Mouse (Mus musculus) Muller cell, postnatal 12 days (primary cell): ENCODE measurements around the gene Nup54.

ENCODE experiments used
- DNase-seq: peaks from one replicate; pipeline ENCODE4 v3.0.0-alpha.2; 2015; ENCODE audit errors: inconsistent ontology term

The Nup54 gene

GRCm38 (mm10) chr5:92413271-92413981 lies 21.6 kb downstream of the Nup54 start:
- no peak for DNase-seq

DNA sequence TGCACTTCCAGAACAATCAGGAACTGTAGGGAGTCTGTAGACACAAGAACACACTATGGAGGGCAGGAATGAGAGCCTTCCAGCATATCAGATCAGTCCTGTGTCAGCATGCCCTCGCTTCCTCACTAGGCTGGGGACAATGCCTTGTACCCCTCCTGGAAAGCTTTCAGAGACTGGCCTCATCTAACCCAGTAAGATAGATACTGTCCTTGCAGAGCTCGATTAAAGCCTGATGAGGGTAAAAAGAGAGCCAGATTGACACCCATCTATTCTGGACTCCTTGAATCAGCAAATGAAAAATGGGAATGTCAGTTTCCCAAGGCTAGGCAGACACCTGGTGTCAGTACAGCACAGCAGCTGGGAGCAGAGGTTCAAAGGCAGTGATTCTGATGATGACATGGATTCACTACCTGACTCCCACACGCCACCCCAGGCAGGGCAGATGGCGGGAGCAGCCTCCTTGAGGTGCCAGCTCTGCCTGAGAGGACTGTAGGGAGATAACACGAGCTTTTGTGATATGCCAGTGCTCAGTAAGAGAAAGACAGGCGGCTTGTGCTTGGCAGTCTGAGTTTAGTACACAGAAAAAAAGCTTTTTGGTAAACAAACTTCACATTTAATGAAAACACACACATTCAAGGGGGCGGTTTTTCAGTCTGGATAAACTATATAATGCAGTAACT lies 23.4 kb downstream of the Nup54 start:
- no peak for DNase-seq

DNA sequence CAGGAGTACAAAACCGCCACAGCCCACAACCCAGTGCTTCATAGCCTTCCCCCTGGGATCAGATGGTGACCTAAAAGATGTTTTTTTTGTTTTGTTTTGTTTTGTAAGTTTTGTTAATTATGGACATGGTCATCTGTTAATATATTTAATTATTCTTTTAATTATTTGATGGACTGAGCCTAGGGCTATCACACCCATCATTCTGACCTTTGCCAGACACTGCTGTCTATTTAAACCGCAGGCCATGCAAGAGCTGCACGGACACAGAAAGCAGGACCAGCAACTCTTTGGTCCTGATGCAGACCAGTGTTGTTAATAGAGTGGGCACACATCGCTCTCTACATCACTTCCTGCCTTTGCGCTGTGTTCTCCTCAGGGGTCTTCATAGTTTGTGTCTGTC lies 24.5 kb downstream of the Nup54 start:
- DNase-seq: no peak

- DNase-seq: no peak
Observed at GRCm38 (mm10) chr5:92409361-92410155, 25.5 kb downstream of the Nup54 start.

- no peak for DNase-seq
Observed at GRCm38 (mm10) chr5:92404400-92404678, 30.7 kb downstream of the Nup54 start.

- DNase-seq: no peak
Observed at GRCm38 (mm10) chr5:92403562-92404399, 31.2 kb downstream of the Nup54 start.

DNA sequence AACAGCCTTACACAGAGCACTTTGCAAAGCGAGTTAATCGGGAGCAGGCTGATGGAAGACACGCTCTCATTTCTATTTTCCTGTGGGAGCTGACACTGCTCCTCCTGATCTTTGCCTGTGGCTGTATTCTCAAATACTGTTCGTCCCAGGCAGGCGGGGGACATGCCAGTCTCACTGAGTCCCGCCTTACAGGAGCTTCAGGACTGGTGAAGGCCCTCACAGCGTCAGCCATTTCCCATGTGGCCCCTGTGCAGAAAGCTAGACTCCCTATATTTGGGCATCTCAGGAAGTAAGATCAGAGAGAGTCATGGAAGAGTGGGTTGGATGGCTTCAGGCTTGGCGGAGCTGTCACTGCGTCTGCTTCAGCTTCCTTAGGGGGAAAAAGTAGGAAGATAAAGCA lies 32.2 kb downstream of the Nup54 start:
- DNase-seq: no peak

- peak; percentile 54 for DNase-seq
Observed at GRCm38 (mm10) chr5:92398153-92398552, 36.9 kb downstream of the Nup54 start.

DNA sequence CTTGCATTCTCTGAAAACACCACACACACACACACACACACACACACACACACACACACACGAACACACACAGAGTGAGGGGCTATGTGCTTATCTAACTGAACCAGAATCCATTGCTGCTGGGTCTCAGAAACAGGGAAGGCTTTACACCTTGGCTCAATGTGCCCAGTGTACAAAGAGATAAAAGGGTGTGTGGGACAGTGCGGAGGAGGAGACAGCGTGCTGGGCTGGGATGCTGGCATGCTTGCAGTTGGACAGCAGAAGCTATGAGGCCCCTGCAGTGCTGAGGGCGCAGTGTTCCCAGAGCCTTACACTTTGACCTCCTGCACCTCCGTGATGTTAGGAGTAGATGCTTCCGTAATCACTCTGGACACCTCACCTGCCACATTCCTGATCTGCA lies 38.5 kb downstream of the Nup54 start:
- no peak for DNase-seq

DNA sequence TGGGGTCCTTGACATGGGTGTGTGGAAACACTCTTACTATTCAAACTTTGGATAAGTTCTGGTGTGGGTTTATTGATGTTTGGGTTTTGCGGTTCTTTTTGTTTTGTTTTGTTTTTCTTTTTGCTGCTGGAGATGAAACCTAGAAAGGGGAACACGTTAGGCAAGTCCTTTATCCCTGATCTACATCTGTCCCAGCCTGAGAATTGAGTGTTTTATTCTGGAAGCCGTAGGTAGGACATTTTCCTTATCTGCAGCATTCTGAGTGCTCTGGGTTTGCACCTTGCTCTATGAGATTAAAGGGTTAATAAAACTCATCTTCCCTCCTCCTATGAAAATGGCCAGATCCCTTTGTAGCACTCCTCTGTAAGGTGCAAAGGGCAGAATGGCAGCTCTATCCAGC lies 39.3 kb downstream of the Nup54 start:
- no peak for DNase-seq

- no peak for DNase-seq
Observed at GRCm38 (mm10) chr5:92393863-92394262, 41.2 kb downstream of the Nup54 start.

DNA sequence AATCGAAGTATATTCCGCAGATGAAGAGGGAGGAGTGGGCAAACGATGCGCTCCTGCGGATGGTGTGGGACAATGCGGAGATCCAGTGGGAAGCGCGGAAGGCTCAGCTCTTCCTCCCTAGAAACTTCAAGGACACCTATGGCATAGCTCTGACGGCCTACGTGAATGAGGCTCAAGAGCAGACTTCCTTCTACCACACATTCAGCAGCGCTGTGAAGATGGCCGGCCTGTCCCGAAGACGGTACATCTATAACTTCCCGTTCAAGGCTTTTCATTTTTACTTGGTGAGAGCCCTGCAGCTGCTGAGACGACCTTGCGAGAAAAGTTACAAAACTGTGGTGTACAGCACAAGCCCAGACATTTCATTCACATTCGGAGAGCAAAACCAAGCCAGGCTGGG lies 42.5 kb downstream of the Nup54 start:
- no peak for DNase-seq

GRCm38 (mm10) chr5:92390615-92391014 lies 44.4 kb downstream of the Nup54 start:
- DNase-seq: no peak

DNA sequence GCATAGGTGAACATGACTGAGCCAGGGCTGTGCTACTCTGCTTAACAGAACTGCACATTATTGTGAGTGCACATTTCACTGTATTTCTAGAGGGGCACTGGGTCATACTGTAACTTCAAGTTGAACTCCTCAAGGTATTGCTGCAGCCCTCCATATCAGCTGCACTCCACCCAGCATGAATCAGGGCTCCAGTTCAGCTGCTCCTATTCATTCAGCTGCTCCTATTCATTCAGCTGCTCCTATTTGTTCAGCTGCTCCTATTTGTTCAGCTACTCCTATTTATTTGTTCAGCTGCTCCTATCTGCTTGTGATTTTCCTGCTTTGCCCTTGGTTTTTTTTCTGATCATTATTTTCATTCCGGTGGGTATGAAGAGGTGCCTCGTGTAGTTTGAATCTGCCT lies 45.0 kb downstream of the Nup54 start:
- DNase-seq: no peak

GRCm38 (mm10) chr5:92387433-92387832 lies 47.6 kb downstream of the Nup54 start:
- no peak for DNase-seq

DNA sequence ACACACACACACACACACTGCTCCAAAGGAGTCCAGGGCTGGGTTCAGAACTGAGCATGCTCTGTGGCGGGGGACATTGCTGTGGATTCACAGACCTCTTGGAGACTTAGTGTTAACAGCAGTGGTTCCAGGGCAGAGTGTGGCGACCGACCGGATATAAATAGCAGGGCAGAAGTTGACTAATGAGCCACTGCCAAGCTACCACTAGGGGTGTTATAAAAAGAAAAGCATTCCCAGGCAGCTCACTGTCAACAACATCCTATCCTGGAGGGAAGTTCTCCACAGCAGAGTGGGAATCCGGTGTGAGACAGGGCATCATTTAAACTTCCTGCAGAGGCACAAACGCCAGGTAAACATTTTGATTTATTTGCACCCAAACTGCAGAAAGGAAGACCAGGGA lies 48.4 kb downstream of the Nup54 start:
- no peak for DNase-seq

DNA sequence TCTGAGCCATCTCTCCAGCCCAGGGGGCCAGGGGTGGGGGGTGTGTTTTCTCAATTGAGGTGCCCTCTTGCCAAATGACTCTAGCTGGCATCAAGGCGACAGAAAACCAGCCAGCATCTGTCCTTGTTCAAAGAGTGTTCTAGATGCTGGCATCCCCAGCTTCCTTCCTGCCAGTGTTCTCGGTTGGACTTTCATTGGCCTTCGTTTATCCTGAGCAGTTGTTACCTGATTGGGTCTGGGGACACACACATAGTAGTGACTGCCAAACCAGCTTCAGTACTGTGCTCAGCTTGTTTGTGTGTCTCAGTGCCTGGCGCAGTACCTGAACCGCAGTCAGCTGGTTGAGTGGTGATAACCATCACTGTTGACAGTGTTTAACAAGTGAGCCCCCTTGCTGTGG lies 48.9 kb downstream of the Nup54 start:
- no peak for DNase-seq

DNA sequence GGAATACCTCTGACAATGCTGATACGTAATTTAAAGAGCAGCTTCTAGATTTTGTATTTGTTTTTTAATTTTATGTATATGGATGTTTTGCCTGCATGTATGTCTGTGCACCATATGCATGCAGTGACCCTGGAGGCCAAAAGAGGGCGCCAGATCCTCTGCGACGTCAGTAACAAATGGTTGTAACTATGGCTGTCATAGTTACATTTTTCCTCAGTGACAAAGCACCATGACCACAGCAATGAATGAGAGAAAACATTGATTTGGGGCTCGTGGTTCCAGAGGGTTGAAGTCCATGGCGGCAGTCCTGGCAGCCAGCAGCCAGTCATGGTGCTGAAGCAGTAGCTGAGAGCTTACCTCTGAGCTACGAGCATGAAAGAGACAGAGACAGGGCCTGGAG lies 50.2 kb downstream of the Nup54 start:
- DNase-seq: peak; percentile 25

DNA sequence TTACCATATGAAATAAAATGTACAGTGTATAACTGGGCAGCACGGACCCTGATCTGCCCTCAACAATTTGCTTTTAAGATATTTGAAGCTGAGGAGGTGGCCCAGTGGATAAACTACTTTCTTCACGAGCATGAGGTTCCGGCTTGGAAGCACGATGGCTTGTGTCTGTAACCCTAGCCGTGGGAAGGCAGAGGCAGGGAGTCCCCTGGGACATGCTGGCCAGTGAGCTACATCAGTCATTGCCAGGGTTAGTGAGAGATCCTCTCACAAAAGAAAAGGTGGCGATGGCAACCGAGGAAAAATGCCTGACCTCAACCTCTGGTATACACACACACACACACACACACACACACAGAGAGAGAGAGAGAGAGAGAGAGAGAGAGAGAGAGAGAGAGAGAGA lies 51.3 kb downstream of the Nup54 start:
- DNase-seq: no peak

DNA sequence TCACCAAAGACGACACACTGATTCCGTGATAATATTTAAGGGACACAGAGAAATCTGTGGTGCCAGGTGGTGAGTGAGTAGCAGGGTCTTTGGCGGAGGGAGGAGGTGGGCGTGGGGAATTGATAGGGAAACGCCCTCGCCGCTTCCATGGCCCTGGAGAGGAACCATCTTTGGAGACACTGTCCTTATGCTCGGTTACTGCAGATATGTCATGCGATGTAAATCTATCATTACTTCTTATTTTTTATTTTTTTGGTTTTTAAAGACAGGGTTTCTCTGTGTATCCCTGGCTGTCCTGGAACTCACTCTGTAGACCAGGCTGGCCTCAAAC lies 52.7 kb downstream of the Nup54 start:
- DNase-seq: no peak

DNA sequence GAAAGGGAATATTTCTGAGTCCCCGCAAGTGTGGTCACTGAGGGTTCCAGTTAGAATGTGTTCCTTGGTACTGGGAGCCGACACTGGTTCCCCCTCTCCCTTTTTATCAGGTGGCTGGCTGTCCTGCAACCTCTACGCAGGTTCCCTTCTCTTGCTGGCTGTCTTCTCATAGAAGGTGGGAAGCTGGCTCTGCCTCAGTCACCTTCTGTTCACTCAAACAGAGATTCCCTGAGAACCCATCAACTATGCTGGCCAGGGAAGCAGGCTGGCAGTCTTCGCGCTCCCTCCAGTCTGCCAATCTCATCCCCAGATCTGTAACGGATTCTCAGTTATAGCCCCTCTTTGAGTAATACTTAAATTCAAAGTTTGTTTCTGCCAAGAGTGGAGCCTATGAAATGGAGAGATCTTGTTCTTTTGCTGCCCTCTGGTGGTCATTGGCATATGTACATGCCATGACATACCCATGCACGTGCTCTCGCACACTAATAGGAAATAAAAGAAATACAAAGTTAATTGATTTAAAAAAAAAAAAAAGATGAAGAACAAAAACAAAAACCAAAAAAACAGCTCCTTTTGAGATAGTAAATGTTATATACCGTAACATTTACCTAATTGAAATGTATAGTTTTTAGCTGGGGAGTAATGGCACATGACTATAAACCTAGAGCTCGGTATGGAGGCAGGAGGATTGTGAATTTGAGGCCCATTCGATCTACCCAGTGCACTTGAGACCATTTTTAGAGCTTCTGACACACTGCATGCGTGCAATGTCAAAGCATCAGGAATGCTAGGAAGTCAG lies 53.3 kb downstream of the Nup54 start:
- DNase-seq: peak; percentile 43
